Mouse (Mus musculus) embryonic facial prominence, embryonic 11.5 days (tissue): ENCODE results near the gene Minos1. TPM values are rescaled to one million over a fixed set of nuclear protein-coding genes. Genes with fewer than 3 reads are reported as not detected.

ENCODE experiments used
- ATAC-seq: fragments of 200-750 bp; cut with Nextera tagmentation; replicated peaks from 2 replicates; pipeline ENCODE4 v1.8.0; 2017; ENCODE audit warnings: low read depth; ENCODE audit not compliant: insufficient number of reproducible peaks, low FRiP score, low TSS enrichment
- DNase-seq: peaks from one replicate; pipeline ENCODE4 v3.0.0-alpha.2; 2015; ENCODE audit warnings: low spot score
- H3K27ac ChIP-seq: fragments of 300-500 bp; sonication (generic); replicated peaks from 2 replicates; pipeline ENCODE4 v1.5.1; 2014; ENCODE audit warnings: mild to moderate bottlenecking, low read depth, low read length, control low read depth
- H3K27me3 ChIP-seq: fragments of 300-500 bp; sonication (generic); 2 replicates; pipeline ENCODE4 v1.6.1; 2014; ENCODE audit warnings: mild to moderate bottlenecking, low read length, moderate library complexity, mixed read lengths; ENCODE audit not compliant: control insufficient read depth, insufficient read depth
- H3K36me3 ChIP-seq: fragments of 300-500 bp; sonication (generic); replicated peaks from 2 replicates; pipeline ENCODE4 v1.6.1; 2014; ENCODE audit warnings: low read depth, mild to moderate bottlenecking, low read length, moderate library complexity, mixed read lengths; ENCODE audit not compliant: control insufficient read depth, insufficient read depth
- H3K4me1 ChIP-seq: fragments of 300-500 bp; sonication (generic); 2 replicates; pipeline ENCODE4 v1.6.1; 2014; ENCODE audit warnings: low read length, mixed read lengths; ENCODE audit not compliant: control insufficient read depth, insufficient read depth
- H3K4me2 ChIP-seq: fragments of 300-500 bp; sonication (generic); 2 replicates; pipeline ENCODE4 v1.6.1; 2014; ENCODE audit warnings: low read depth, mild to moderate bottlenecking, control low read depth, low read length, moderate library complexity
- H3K4me3 ChIP-seq: fragments of 300-500 bp; sonication (generic); 2 replicates; pipeline ENCODE4 v1.5.1; 2014; ENCODE audit warnings: low read depth, low read length, control low read depth
- H3K9ac ChIP-seq: fragments of 300-500 bp; sonication (generic); replicated peaks from 2 replicates; pipeline ENCODE4 v1.6.1; 2014; ENCODE audit warnings: mild to moderate bottlenecking, control low read depth, low read length
- H3K9me3 ChIP-seq: fragments of 300-500 bp; sonication (generic); replicated peaks from 2 replicates; pipeline ENCODE4 v1.6.1; 2016; ENCODE audit warnings: mild to moderate bottlenecking, low read length, inconsistent platforms, mixed read lengths; ENCODE audit not compliant: control insufficient read depth
- WGBS: fragments of 180-500 bp; shearing (Covaris S2); extraction: QIAGEN DNeasy Blood & Tissue Kit; methylation state at CpG from one replicate; pipeline ENCODE4 v1.1.7; 2014; 5-methylcytosine and 5-hydroxymethylcytosine counted together
- polyA plus RNA-seq: library from polyadenylated mRNA; unstranded; fragments of >200 nt; fragmentation: Nextera tagmentation; extraction: Ambion mirVana; gene quantifications from 2 replicates; pipeline ENCODE4 v1.2.1, GENCODE M21; 2014

Minos1 gene
- polyA plus RNA-seq: 492 and 522 TPM in 2 replicates

- Histone ChIP-seq H3K9ac (peak within 1 kb of the TSS; percentile 77), H3K27ac (peak within 1 kb of the TSS; percentile 61), H3K27me3 (no peaks in the 10 kb centered on the region), H3K36me3 (no peaks in the 10 kb centered on the region), H3K9me3 (no peaks in the 10 kb centered on the region), H3K4me2 (peak within 1 kb of the TSS; percentile 64), H3K4me1 (peaks cover 2% of the 10 kb centered on the region; the same call in 1 of the 2 replicates), H3K4me3 (peak within 1 kb of the TSS; percentile 77)
- WGBS: under 1% methylated on average over 63 of the region's 63 CpGs
- peak; percentile 99 for DNase-seq
- peak; percentile 93 for ATAC-seq
These were observed at the start of gene Minos1 for GRCm38 (mm10) chr4:139130701-139131549. Gene Minos1 (minus strand): TSS chr4:139131113.

GRCm38 (mm10) chr4:139179731-139180625 is 49.1 kb upstream of the Minos1 start:
- WGBS: 81% methylated on average over 17 of the region's 17 CpGs
- no peak overlapping the region for H3K4me2 ChIP-seq
- H3K4me3 ChIP-seq: no peak overlapping the region
- H3K4me1 ChIP-seq: no peaks in the 10 kb centered on the region
- DNase-seq (no peak), ATAC-seq (no peak)
- no peak overlapping the region for H3K27ac ChIP-seq
- H3K27me3 ChIP-seq: no peaks in the 10 kb centered on the region
- H3K9ac ChIP-seq: no peak overlapping the region
- H3K36me3 ChIP-seq: no peaks in the 10 kb centered on the region
- no peaks in the 10 kb centered on the region for H3K9me3 ChIP-seq

GRCm38 (mm10) chr4:139179218-139179617 is 48.3 kb upstream of the Minos1 start:
- 73% methylated on average over 2 of the region's 2 CpGs for WGBS
- DNase-seq: no peak
- no peaks in the 10 kb centered on the region for H3K27me3 ChIP-seq

GRCm38 (mm10) chr4:139178377-139178776 is 47.5 kb upstream of the Minos1 start:
- ATAC-seq (no peak), DNase-seq (no peak)
- H3K36me3 ChIP-seq: no peaks in the 10 kb centered on the region
- no peak overlapping the region for H3K9ac ChIP-seq
- no peak overlapping the region for H3K27ac ChIP-seq
- H3K4me3 ChIP-seq: no peak overlapping the region
- no peaks in the 10 kb centered on the region for H3K27me3 ChIP-seq
- no peaks in the 10 kb centered on the region for H3K9me3 ChIP-seq
- H3K4me2 ChIP-seq: no peak overlapping the region
- H3K4me1 ChIP-seq: no peaks in the 10 kb centered on the region
- WGBS: 96% methylated on average over 11 of the region's 11 CpGs

More at GRCm38 (mm10) chr4:139179218-139179617, 48.3 kb upstream of the Minos1 start:
- Histone ChIP-seq H3K4me1 (no peaks in the 10 kb centered on the region), H3K4me3 (no peak overlapping the region), H3K36me3 (no peaks in the 10 kb centered on the region), H3K4me2 (no peak overlapping the region), H3K9me3 (no peaks in the 10 kb centered on the region), H3K9ac (no peak overlapping the region), H3K27ac (no peak overlapping the region)
- ATAC-seq: no peak

GRCm38 (mm10) chr4:139177921-139178320 is 47.0 kb upstream of the Minos1 start:
- no peak overlapping the region for H3K4me2 ChIP-seq
- no peak for ATAC-seq
- H3K27me3 ChIP-seq: no peaks in the 10 kb centered on the region
- H3K27ac ChIP-seq: no peak overlapping the region
- H3K9ac ChIP-seq: no peak overlapping the region
- no peak for DNase-seq
- H3K4me3 ChIP-seq: no peak overlapping the region
- H3K9me3 ChIP-seq: no peaks in the 10 kb centered on the region
- H3K36me3 ChIP-seq: no peaks in the 10 kb centered on the region
- 98% methylated on average over 3 of the region's 3 CpGs for WGBS
- no peaks in the 10 kb centered on the region for H3K4me1 ChIP-seq

GRCm38 (mm10) chr4:139176023-139176422 is 45.1 kb upstream of the Minos1 start:
- Histone ChIP-seq H3K27ac (no peak overlapping the region), H3K4me3 (no peak overlapping the region), H3K4me2 (no peak overlapping the region; the same call in 1 of the 2 replicates), H3K27me3 (no peaks in the 10 kb centered on the region), H3K9me3 (no peaks in the 10 kb centered on the region), H3K36me3 (no peaks in the 10 kb centered on the region), H3K4me1 (no peaks in the 10 kb centered on the region), H3K9ac (no peak overlapping the region)
- 67% methylated on average over 6 of the region's 6 CpGs for WGBS
- DNase-seq: no peak
- ATAC-seq: no peak

- no peaks in the 10 kb centered on the region for H3K9me3 ChIP-seq
- no peaks in the 10 kb centered on the region for H3K4me1 ChIP-seq
- H3K27me3 ChIP-seq: no peaks in the 10 kb centered on the region
- WGBS: 51% methylated on average over 20 of the region's 20 CpGs
- H3K27ac ChIP-seq: no peak overlapping the region
- no peak overlapping the region for H3K9ac ChIP-seq
- no peak for DNase-seq
- ATAC-seq: no peak
- no peak overlapping the region for H3K4me3 ChIP-seq
- H3K4me2 ChIP-seq: no peak overlapping the region; the same call in 1 of the 2 replicates
- no peaks in the 10 kb centered on the region for H3K36me3 ChIP-seq
These were observed 44.4 kb upstream of the Minos1 start for GRCm38 (mm10) chr4:139175061-139175971.
